Mouse (Mus musculus) heart, postnatal 0 days (tissue): Measurements from ENCODE around the gene Igfbp4.

Source experiments
- CTCF ChIP-seq: IDR thresholded peaks from 2 replicates; pipeline ENCODE4 v1.5.1; 2016; ENCODE audit warnings: antibody characterized with exemption, control low read depth, low read depth
- EP300 ChIP-seq: IDR thresholded peaks from 2 replicates; pipeline ENCODE4 v1.6.1; 2016; ENCODE audit warnings: antibody characterized with exemption, low read depth

- TF ChIP-seq CTCF (no peak), EP300 (no peak)
Observed at GRCm38 (mm10) chr11:99045159-99045889, 4.3 kb downstream of the Igfbp4 start.
